Comparison of ENCODE assay signal across 10 mouse cellular contexts in the genomic region with DNA sequence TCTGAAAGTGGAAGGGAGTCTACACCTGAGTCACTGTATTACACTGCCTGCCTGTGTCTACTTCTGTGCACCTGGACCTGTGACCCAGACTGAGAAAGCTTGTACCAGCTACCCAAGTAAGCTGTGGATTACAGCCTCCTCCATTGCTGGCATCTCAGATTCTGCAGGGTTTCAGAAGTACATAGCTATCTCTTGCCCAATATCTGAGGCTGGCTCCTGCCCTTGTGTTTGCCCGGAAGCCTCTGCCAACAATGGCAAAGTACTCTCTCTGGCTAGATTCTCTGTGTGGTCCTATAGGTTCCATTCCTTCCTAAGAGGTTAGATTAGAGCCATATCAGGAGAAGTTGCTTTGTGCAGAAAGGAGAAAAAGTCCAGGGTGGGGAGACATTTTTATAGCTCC.
DNase-seq lines count a peak whose midpoint lies in the region; ATAC-seq and TF ChIP-seq lines count a peak whose summit lies in the region.
"Had no signal": no experiment of that assay in that cellular context is flagged by ENCODE, and none has a peak within 500 bp of the region (broad histone marks: within the 10 kb centered on the region; RNA-seq: fewer than 3 reads in every experiment).

No protein-coding gene starts in this region.

- H3K27ac ChIP-seq in heart, adult 2 months: peak overlapping the region; percentile 78
- H3K27ac ChIP-seq: forebrain, embryonic 12.5 days; liver, embryonic 12.5 days; neural tube, embryonic 12.5 days had no signal

- TF ChIP-seq POLR2A in heart, adult 2 months (IDR thresholded peaks at IDR 0.05; ENCODE audit: insufficient read depth, low read depth, low read length): no peak
- no peak for TF ChIP-seq POLR2A in lung, adult 2 months (IDR thresholded peaks at IDR 0.05; ENCODE audit: borderline replicate concordance, extremely low read depth, low read depth, low read length)

- no peak for TF ChIP-seq EP300 in heart, adult 2 months (IDR thresholded peaks at IDR 0.05; ENCODE audit: insufficient read depth, low read depth, low read length)

- WGBS in heart, adult 2 months: 50% methylated on average over 1 of the region's 1 CpGs
- WGBS in lung, adult 2 months: 71% methylated on average over 1 of the region's 1 CpGs

- intact Hi-C loops in heart, adult 2 months (cut with DNase I): loop anchor here (2.0 to 5.0 kb wide), 3 partner anchors 54 to 129 kb away; a partner anchor contains a TSS
- intact Hi-C loops in heart, postnatal 25 days (cut with DNase I): loop anchor here (2.0 to 5.0 kb wide), 2 partner anchors 54 to 94 kb away; no protein-coding TSS in a partner anchor
- intact Hi-C loops in heart, postnatal 10 days (cut with DNase I): loop anchor here (5.0 kb wide), 2 partner anchors 54 to 94 kb away; no protein-coding TSS in a partner anchor

- H3K36me3 ChIP-seq in heart, adult 2 months (ENCODE audit: control insufficient read depth, insufficient read depth, low read length): peaks cover 18% of the 10 kb centered on the region
- H3K36me3 ChIP-seq: forebrain, embryonic 12.5 days; liver, embryonic 12.5 days; neural tube, embryonic 12.5 days had no signal

- no peak for ATAC-seq in monocyte, adult 5-6 weeks (replicated peaks; ENCODE audit: insufficient number of reproducible peaks, low FRiP score, low TSS enrichment, poor library complexity, severe bottlenecking)
- ATAC-seq: liver, embryonic 12.5 days had no signal

- no peak overlapping the region for H3K4me3 ChIP-seq in heart, adult 2 months
- no peak overlapping the region for H3K4me3 ChIP-seq in lung, adult 2 months (replicated peaks; ENCODE audit: extremely low read depth, low read depth, low read length)
- H3K4me3 ChIP-seq: forebrain, embryonic 12.5 days; liver, embryonic 12.5 days; neural tube, embryonic 12.5 days had no signal

- no peaks in the 10 kb centered on the region for H3K27me3 ChIP-seq in heart, adult 2 months (ENCODE audit: control insufficient read depth, insufficient read depth, low read length)
- H3K27me3 ChIP-seq: forebrain, embryonic 12.5 days; liver, embryonic 12.5 days; neural tube, embryonic 12.5 days had no signal

- H3K4me1 ChIP-seq in heart, adult 2 months (ENCODE audit: control insufficient read depth, insufficient read depth, low read length): peaks cover 10% of the 10 kb centered on the region
- peaks cover 2% of the 10 kb centered on the region; the same call in 1 of the 2 replicates for H3K4me1 ChIP-seq in lung, adult 2 months (ENCODE audit: control insufficient read depth, insufficient read depth, low read length)
- H3K4me1 ChIP-seq: forebrain, embryonic 12.5 days; neural tube, embryonic 12.5 days had no signal

- DNase-seq in heart, adult 2 months: peak in 1 of 2 experiments; percentile 41
- DNase-seq in heart, postnatal 25 days (ENCODE audit: low spot score): no peak
- DNase-seq in lung, adult 18-20 months: peak; percentile 10 to 45
- DNase-seq in lung, adult 2 months: no peak
- DNase-seq in adrenal gland, postnatal 36 days: peak; percentile 45 to 49
- peak; percentile 34 to 39 for DNase-seq in heart, postnatal 10 days

- 0 out of 2 replicates have a peak overlapping the region, but pooled peaks have one; percentile 4 for H3K9ac ChIP-seq in heart, adult 2 months (ENCODE audit: low read depth, low read length)
- H3K9ac ChIP-seq: forebrain, embryonic 12.5 days; liver, embryonic 12.5 days; neural tube, embryonic 12.5 days had no signal

- no peak for TF ChIP-seq CTCF in heart, adult 2 months (IDR thresholded peaks at IDR 0.05)
- TF ChIP-seq CTCF in lung, adult 2 months (IDR thresholded peaks at IDR 0.05; ENCODE audit: insufficient read depth, low read length): no peak

- no peaks in the 10 kb centered on the region for H3K79me2 ChIP-seq in heart, adult 2 months (replicated peaks; ENCODE audit: control insufficient read depth, insufficient read depth, low read length)

Comparison
In these comparisons a context has a peak if more than half of its experiments do, and no peak if none do; other contexts are left out.
1. DNase-seq: peak in lung, adult 18-20 months (2 of 2), adrenal gland, postnatal 36 days (2 of 2) and heart, postnatal 10 days (2 of 2); none in heart, postnatal 25 days (single experiment) and lung, adult 2 months (single experiment).